Mouse (Mus musculus) MEL (cell line): ENCODE measurements at regions not wholly inside any gene's neighbourhood (a gene's known extent, or its start where the extent isn't known, plus 50 kb on each side); places are given as distances from the start of the nearest gene placed in this dataset.

Experiments used
- DNase-seq: peaks from one replicate; pipeline ENCODE4 v3.0.0; 2011; ENCODE audit warnings: low read depth, low spot score
- H3K27ac ChIP-seq: 2 replicates; pipeline ENCODE4 v1.5.1; 2012; ENCODE audit warnings: low read depth, mild to moderate bottlenecking, control low read depth, low read length, moderate library complexity; ENCODE audit not compliant: control insufficient read depth
- H3K27me3 ChIP-seq, 2 experiments: fragments of 150-350 bp in 1 of 2; sonication (generic) in 1 of 2; 2 replicates each; pipeline ENCODE4 v1.6.1; 2012; ENCODE audit warnings: low read length in 2 of 2, mild to moderate bottlenecking in 2 of 2, improper control_type of control experiment in 1 of 2, moderate library complexity in 1 of 2; ENCODE audit not compliant: insufficient read depth in 2 of 2, control insufficient read depth in 1 of 2
- H3K36me3 ChIP-seq, 2 experiments: 2 replicates each; pipeline ENCODE4 v1.6.1; 2012 to 2014; ENCODE audit warnings: low read length in 2 of 2, improper control_type of control experiment in 1 of 2, inconsistent platforms in 1 of 2, mild to moderate bottlenecking in 1 of 2; ENCODE audit not compliant: insufficient read depth in 2 of 2, control insufficient read depth in 1 of 2
- H3K4me1 ChIP-seq, 2 experiments: fragments of 150-350 bp in 1 of 2; sonication (generic) in 1 of 2; 2 replicates each; pipeline ENCODE4 v1.6.1; 2012; ENCODE audit warnings: low read length in 2 of 2, improper control_type of control experiment in 1 of 2, mild to moderate bottlenecking in 1 of 2; ENCODE audit not compliant: insufficient read depth in 2 of 2, control insufficient read depth in 1 of 2
- H3K4me3 ChIP-seq, 2 experiments: fragments of 150-350 bp in 1 of 2; sonication (generic) in 1 of 2; 2 replicates each; pipeline ENCODE4 v1.5.1; 2012; ENCODE audit warnings: low read depth in 2 of 2, low read length in 2 of 2, mild to moderate bottlenecking in 2 of 2, moderate library complexity in 2 of 2, control low read depth in 1 of 2, improper control_type of control experiment in 1 of 2; ENCODE audit not compliant: control insufficient read depth in 1 of 2, insufficient read depth in 1 of 2
- H3K79me2 ChIP-seq: 2 replicates; pipeline ENCODE4 v1.6.1; 2012; ENCODE audit warnings: mild to moderate bottlenecking, low read length, moderate library complexity; ENCODE audit not compliant: control insufficient read depth, poor library complexity, insufficient read depth
- H3K9ac ChIP-seq: 2 replicates; pipeline ENCODE4 v1.6.1; 2012; ENCODE audit warnings: low read depth, mild to moderate bottlenecking, control low read depth, low read length, moderate library complexity; ENCODE audit not compliant: control insufficient read depth, poor library complexity, severe bottlenecking
- H3K9me3 ChIP-seq: fragments of 150-350 bp; sonication (generic); replicated peaks from 2 replicates; pipeline ENCODE4 v1.6.1; 2012; ENCODE audit warnings: mild to moderate bottlenecking, low read length, improper control_type of control experiment, moderate library complexity; ENCODE audit not compliant: insufficient read depth
- BHLHE40 ChIP-seq: IDR thresholded peaks from 2 replicates; pipeline ENCODE4 v1.6.1; 2012; ENCODE audit warnings: low read depth, mild to moderate bottlenecking, inconsistent platforms, low read length, improper control_type of control experiment, borderline replicate concordance
- CHD1 ChIP-seq: IDR thresholded peaks from 2 replicates; pipeline ENCODE4 v1.6.1; 2012; ENCODE audit warnings: low read depth, mild to moderate bottlenecking, inconsistent platforms, low read length, improper control_type of control experiment
- CTCF ChIP-seq, 3 experiments: IDR thresholded peaks in 2 of 3; conservative IDR thresholded peaks in 1 of 3; 2 replicates each; pipeline ENCODE4 v1.5.1; 2011 to 2012; ENCODE audit warnings: low read length in 3 of 3, low read depth in 2 of 3, mild to moderate bottlenecking in 2 of 3, improper control_type of control experiment in 1 of 3, inconsistent platforms in 1 of 3, mixed read lengths in 1 of 3, moderate library complexity in 1 of 3; ENCODE audit not compliant: control insufficient read depth in 1 of 3, insufficient read depth in 1 of 3, poor library complexity in 1 of 3, severe bottlenecking in 1 of 3
- EP300 ChIP-seq, 2 experiments: IDR thresholded peaks; 2 replicates each; pipeline ENCODE4 v1.6.1; 2011; ENCODE audit warnings: improper control_type of control experiment in 2 of 2, low read length in 2 of 2, low read depth in 1 of 2, mild to moderate bottlenecking in 1 of 2
- GABPA ChIP-seq: IDR thresholded peaks from 2 replicates; pipeline ENCODE4 v1.6.1; 2012; ENCODE audit warnings: low read depth, mild to moderate bottlenecking, inconsistent platforms, low read length, improper control_type of control experiment, moderate library complexity
- GATA1 ChIP-seq: IDR thresholded peaks from 2 replicates; pipeline ENCODE4 v1.6.1; 2011; ENCODE audit warnings: low read depth, low read length, improper control_type of control experiment
- HCFC1 ChIP-seq: IDR thresholded peaks from 2 replicates; pipeline ENCODE4 v1.6.1; 2012; ENCODE audit warnings: low read depth, mild to moderate bottlenecking, inconsistent platforms, low read length, improper control_type of control experiment, moderate library complexity
- KAT2A ChIP-seq: conservative IDR thresholded peaks from 2 replicates; pipeline ENCODE4 v1.6.1; 2012; ENCODE audit warnings: low read depth, low read length, improper control_type of control experiment, inconsistent platforms
- MEF2A ChIP-seq: IDR thresholded peaks from 2 replicates; pipeline ENCODE4 v1.6.1; 2014; ENCODE audit warnings: low read depth, mild to moderate bottlenecking, inconsistent platforms, low read length, improper control_type of control experiment; ENCODE audit not compliant: poor library complexity, insufficient replicate concordance, severe bottlenecking; ENCODE audit errors: extremely low read depth
- MYB ChIP-seq: IDR thresholded peaks from 2 replicates; pipeline ENCODE4 v1.6.1; 2011; ENCODE audit warnings: mild to moderate bottlenecking, low read depth, low read length, improper control_type of control experiment
- MYC ChIP-seq: IDR thresholded peaks from 2 replicates; pipeline ENCODE4 v1.6.1; 2011; ENCODE audit warnings: low read depth, mild to moderate bottlenecking, low read length, improper control_type of control experiment, moderate library complexity
- NELFE ChIP-seq: IDR thresholded peaks from 2 replicates; pipeline ENCODE4 v1.6.1; 2011; ENCODE audit warnings: low read depth, low read length, improper control_type of control experiment
- NRF1 ChIP-seq: IDR thresholded peaks from 2 replicates; pipeline ENCODE4 v1.6.1; 2014; ENCODE audit warnings: low read depth, mild to moderate bottlenecking, inconsistent platforms, low read length, improper control_type of control experiment, moderate library complexity; ENCODE audit not compliant: poor library complexity, insufficient read depth, severe bottlenecking
- POLR2A ChIP-seq, 2 experiments: IDR thresholded peaks; 2 replicates each; pipeline ENCODE4 v1.6.1; 2011 to 2012; ENCODE audit warnings: low read length in 2 of 2, mild to moderate bottlenecking in 2 of 2, control low read depth in 1 of 2, improper control_type of control experiment in 1 of 2, low read depth in 1 of 2, moderate library complexity in 1 of 2; ENCODE audit not compliant: control insufficient read depth in 1 of 2, insufficient read depth in 1 of 2, poor library complexity in 1 of 2
- POLR2AphosphoS2 ChIP-seq: IDR thresholded peaks from 2 replicates; pipeline ENCODE4 v1.6.1; 2011; ENCODE audit warnings: low read length, improper control_type of control experiment
- SIN3A ChIP-seq: IDR thresholded peaks from 2 replicates; pipeline ENCODE4 v1.6.1; 2012; ENCODE audit warnings: low read length, improper control_type of control experiment, inconsistent platforms
- TAL1 ChIP-seq: IDR thresholded peaks from 2 replicates; pipeline ENCODE4 v1.6.1; 2012; ENCODE audit warnings: mild to moderate bottlenecking, inconsistent platforms, low read length, moderate library complexity, mixed read lengths
- TBP ChIP-seq: IDR thresholded peaks from 2 replicates; pipeline ENCODE4 v1.8.0; 2011; ENCODE audit warnings: low read depth, low read length, improper control_type of control experiment
- USF2 ChIP-seq, 2 experiments: IDR thresholded peaks; 2 replicates each; pipeline ENCODE4 v1.6.1; 2011 to 2012; ENCODE audit warnings: improper control_type of control experiment in 2 of 2, low read length in 2 of 2, borderline replicate concordance in 1 of 2, inconsistent platforms in 1 of 2, low read depth in 1 of 2, mild to moderate bottlenecking in 1 of 2; ENCODE audit not compliant: insufficient read depth in 1 of 2
- ZC3H11A ChIP-seq: IDR thresholded peaks from 2 replicates; pipeline ENCODE4 v1.6.1; 2012; ENCODE audit warnings: low read depth, mild to moderate bottlenecking, inconsistent platforms, low read length, improper control_type of control experiment
- ZKSCAN1 ChIP-seq: IDR thresholded peaks from 2 replicates; pipeline ENCODE4 v1.6.1; 2012; ENCODE audit warnings: low read depth, mild to moderate bottlenecking, inconsistent platforms, low read length, improper control_type of control experiment, moderate library complexity
- ZNF384 ChIP-seq: IDR thresholded peaks from 2 replicates; pipeline ENCODE4 v1.6.1; 2012; ENCODE audit warnings: low read depth, mild to moderate bottlenecking, inconsistent platforms, low read length, improper control_type of control experiment

GRCm38 (mm10) chr8:86418414-86418981 is 162.0 kb downstream of the Abcc12 start:
- Histone ChIP-seq H3K27me3 (no peaks in the 10 kb centered on the region), H3K9ac (no peak overlapping the region), H3K9me3 (no peaks in the 10 kb centered on the region), H3K4me1 (no peaks in the 10 kb centered on the region), H3K27ac (no peak overlapping the region), H3K79me2 (no peaks in the 10 kb centered on the region), H3K36me3 (no peaks in the 10 kb centered on the region), H3K4me3 (no peak overlapping the region)
- TF ChIP-seq MYC (no peak), POLR2A (IDR thresholded peaks at IDR 0.05; ENCODE audit: control insufficient read depth in 1 of 2, insufficient read depth in 1 of 2, low read depth in 1 of 2, low read length in 2 of 2, poor library complexity in 1 of 2) (no peak), BHLHE40 (no peak), USF2 (IDR thresholded peaks at IDR 0.05; ENCODE audit: borderline replicate concordance in 1 of 2, insufficient read depth in 1 of 2, low read depth in 1 of 2, low read length in 2 of 2) (no peak), NRF1 (no peak), ZC3H11A (no peak), TAL1 (no peak), TBP (no peak), ZNF384 (no peak), MYB (no peak), KAT2A (no peak), CTCF (IDR thresholded peaks at IDR 0.05 in 2 of 3, conservative IDR thresholded peaks at IDR 0.05 in 1 of 3; ENCODE audit: control insufficient read depth in 1 of 3, insufficient read depth in 1 of 3, low read depth in 2 of 3, low read length in 3 of 3, poor library complexity in 1 of 3, severe bottlenecking in 1 of 3) (no peak), HCFC1 (no peak), MEF2A (no peak), NELFE (no peak)
- no peak for DNase-seq

- H3K9me3 ChIP-seq, result no peaks in the 10 kb centered on the region
- no peaks in the 10 kb centered on the region for H3K36me3 ChIP-seq
- H3K27ac ChIP-seq, result no peak overlapping the region
- no peaks in the 10 kb centered on the region for H3K27me3 ChIP-seq
- TF ChIP-seq EP300 (IDR thresholded peaks at IDR 0.05; ENCODE audit: low read depth in 1 of 2, low read length in 2 of 2) (no peak), CHD1 (no peak), MEF2A (no peak), GABPA (no peak), POLR2AphosphoS2 (no peak), SIN3A (no peak), ZKSCAN1 (no peak), ZNF384 (no peak), GATA1 (no peak)
- DNase-seq, result no peak
- H3K9ac ChIP-seq, result no peak overlapping the region
- H3K4me1 ChIP-seq, result no peaks in the 10 kb centered on the region
- H3K4me3 ChIP-seq, result no peak overlapping the region
- no peaks in the 10 kb centered on the region for H3K79me2 ChIP-seq
Observed at GRCm38 (mm10) chr8:86415208-86415607, 165.3 kb downstream of the Abcc12 start.
